Mouse (Mus musculus) intestine, embryonic 14.5 days (tissue): ENCODE data around the gene Ica1l. TPM values are rescaled to one million over a fixed set of nuclear protein-coding genes. Genes with fewer than 3 reads are reported as not detected.
"Not testable (repeated sequence)": the region's sequence is repeated elsewhere in the genome, so short reads cannot be mapped to it uniquely, and the experiment has no call there.

Experiments
- ATAC-seq: fragments of 200-750 bp; cut with Nextera tagmentation; replicated peaks from 2 replicates; pipeline ENCODE4 v1.8.0; 2017; ENCODE audit warnings: low read depth, moderate number of reproducible peaks, moderate TSS enrichment, moderate library complexity; ENCODE audit not compliant: low FRiP score, low TSS enrichment
- DNase-seq: peaks from one replicate; pipeline ENCODE4 v3.0.0-alpha.2; 2018; ENCODE audit warnings: low spot score
- H3K27ac ChIP-seq: fragments of 300-500 bp; sonication (generic); 2 replicates; pipeline ENCODE4 v1.5.1; 2014; ENCODE audit warnings: low read depth, mild to moderate bottlenecking, control low read depth
- H3K27me3 ChIP-seq: fragments of 300-500 bp; sonication (generic); replicated peaks from 2 replicates; pipeline ENCODE4 v1.6.1; 2014; ENCODE audit warnings: low read length, control low read depth; ENCODE audit not compliant: control insufficient read depth, insufficient read depth
- H3K36me3 ChIP-seq: fragments of 300-500 bp; sonication (generic); 2 replicates; pipeline ENCODE4 v1.6.1; 2014; ENCODE audit warnings: low read length, control low read depth; ENCODE audit not compliant: control insufficient read depth, insufficient read depth
- H3K4me1 ChIP-seq: fragments of 300-500 bp; sonication (generic); replicated peaks from 2 replicates; pipeline ENCODE4 v1.6.1; 2014; ENCODE audit warnings: low read length, control low read depth, mixed read lengths; ENCODE audit not compliant: control insufficient read depth, insufficient read depth
- H3K4me2 ChIP-seq: fragments of 300-500 bp; sonication (generic); 2 replicates; pipeline ENCODE4 v1.6.1; 2014; ENCODE audit warnings: low read length
- H3K4me3 ChIP-seq: fragments of 300-500 bp; sonication (generic); 2 replicates; pipeline ENCODE4 v1.5.1; 2014; ENCODE audit warnings: low read depth, low read length, control low read depth, mixed read lengths
- H3K9ac ChIP-seq: fragments of 300-500 bp; sonication (generic); 2 replicates; pipeline ENCODE4 v1.6.1; 2014; ENCODE audit warnings: mild to moderate bottlenecking, low read length
- H3K9me3 ChIP-seq: fragments of 300-500 bp; sonication (generic); 2 replicates; pipeline ENCODE4 v1.6.1; 2016; ENCODE audit warnings: low read length, control low read depth; ENCODE audit not compliant: control insufficient read depth
- WGBS: fragments of 180-500 bp; shearing (Covaris S2); extraction: QIAGEN DNeasy Blood & Tissue Kit; methylation state at CpG from one replicate; pipeline ENCODE4 v1.1.7; 2014; 5-methylcytosine and 5-hydroxymethylcytosine counted together
- polyA plus RNA-seq: library from polyadenylated mRNA; unstranded; fragments of >200 nt; fragmentation: Nextera tagmentation; extraction: Ambion mirVana; gene quantifications from 2 replicates; pipeline ENCODE4 v1.2.1, GENCODE M21; 2014

Gene Ica1l
- 0.80 and 1.9 TPM in 2 replicates for polyA plus RNA-seq

DNA sequence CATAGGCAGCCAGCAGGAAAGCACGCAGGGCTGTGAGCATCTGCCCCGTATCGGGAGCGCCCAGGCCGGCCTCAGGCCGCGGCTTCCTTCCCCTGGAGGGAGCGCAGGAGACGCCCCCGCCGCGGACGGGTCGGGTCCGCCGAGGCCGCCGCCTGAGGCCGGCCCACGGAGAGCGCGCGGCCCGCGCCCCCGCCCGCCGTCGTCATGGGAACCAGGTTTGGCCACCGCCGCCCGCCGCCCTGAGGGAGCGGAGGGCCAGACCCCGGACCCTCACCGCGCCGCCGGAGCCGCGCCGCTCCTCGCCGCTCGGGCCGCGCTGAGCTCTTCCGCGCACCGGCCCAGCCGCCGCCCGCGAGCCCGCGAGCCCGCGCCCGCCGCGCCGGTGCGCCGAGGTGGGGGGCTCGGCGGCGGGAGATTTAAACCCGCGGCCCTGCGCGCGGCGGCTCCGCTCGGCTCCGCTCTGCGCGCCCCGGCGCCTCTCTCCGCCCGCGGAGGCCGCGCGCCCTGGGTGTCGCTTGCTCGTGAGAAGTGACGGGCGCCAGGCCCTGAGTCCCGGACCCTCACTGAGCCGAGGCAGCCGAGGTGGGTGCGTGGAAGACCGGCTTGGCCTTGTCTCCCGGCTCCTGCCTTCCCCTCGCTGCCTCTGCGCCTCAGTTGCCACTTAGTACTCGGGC lies at the start of gene Ica1l:
Gene Ica1l (minus strand): TSS at position 389 of the 674 bp plus-strand sequence.
- H3K9me3 ChIP-seq: no peaks in the 10 kb centered on the region
- H3K9ac ChIP-seq: peak within 1 kb of the TSS; percentile 50
- H3K4me3 ChIP-seq: peak within 1 kb of the TSS; percentile 62
- H3K4me1 ChIP-seq: no peaks in the 10 kb centered on the region; the same call in 1 of the 2 replicates
- ATAC-seq: peak; percentile 83
- no peaks in the 10 kb centered on the region for H3K36me3 ChIP-seq
- peaks cover 23% of the 10 kb centered on the region for H3K27me3 ChIP-seq
- WGBS: under 1% methylated on average over 91 of the region's 99 CpGs
- no peak within 1 kb of the TSS for H3K27ac ChIP-seq
- peak within 1 kb of the TSS; percentile 82 for H3K4me2 ChIP-seq
- DNase-seq: peak; percentile 76

DNA sequence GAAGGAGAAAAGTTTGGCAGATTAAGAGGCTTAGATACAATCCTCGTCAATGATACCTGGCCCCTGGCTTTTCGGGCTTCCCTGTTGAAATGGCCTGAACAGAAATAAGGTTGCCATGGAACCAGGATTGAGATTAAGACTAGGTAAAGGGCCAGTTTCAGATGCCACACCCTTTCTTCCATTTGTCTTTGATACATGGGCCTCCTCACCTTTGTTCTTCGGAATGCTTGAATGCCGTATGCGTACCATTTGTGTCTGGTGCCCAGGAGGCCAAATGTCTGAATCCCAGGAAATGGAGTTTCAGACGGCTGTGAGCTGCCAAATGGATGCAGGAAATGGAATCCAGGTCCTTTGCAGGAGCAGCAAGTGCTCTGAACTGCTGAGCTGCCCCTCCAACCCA lies 33.4 kb upstream of the Ica1l start:
- Histone ChIP-seq H3K4me1 (no peaks in the 10 kb centered on the region), H3K9ac (no peak overlapping the region), H3K27ac (no peak overlapping the region), H3K4me2 (no peak overlapping the region), H3K36me3 (peaks cover 48% of the 10 kb centered on the region), H3K9me3 (no peaks in the 10 kb centered on the region), H3K4me3 (no peak overlapping the region), H3K27me3 (no peaks in the 10 kb centered on the region)
- DNase-seq (no peak), ATAC-seq (no peak)
- WGBS: 75% methylated on average over 6 of the region's 6 CpGs

DNA sequence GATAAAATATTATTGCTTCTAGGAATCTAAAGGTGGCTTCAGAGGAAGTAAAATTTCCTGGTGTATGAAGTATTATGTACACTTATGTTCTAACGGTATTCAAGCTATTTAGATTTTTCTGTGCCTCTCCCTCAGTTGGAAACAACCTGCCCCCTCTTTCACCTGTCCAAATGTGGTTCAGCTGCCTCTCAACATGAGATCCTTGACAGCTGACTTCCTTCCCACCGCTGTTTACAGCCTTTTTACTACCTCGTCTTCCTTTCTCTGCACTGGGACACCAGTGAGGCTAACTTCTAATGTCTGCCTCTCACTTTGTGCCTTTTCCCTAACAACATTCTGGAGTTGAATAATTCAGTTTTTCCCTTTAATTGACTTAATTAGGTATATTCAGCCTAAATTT lies 32.6 kb upstream of the Ica1l start:
- Histone ChIP-seq H3K9ac (no peak overlapping the region), H3K27ac (no peak overlapping the region), H3K9me3 (no peaks in the 10 kb centered on the region), H3K27me3 (no peaks in the 10 kb centered on the region), H3K4me2 (no peak overlapping the region), H3K4me1 (no peaks in the 10 kb centered on the region), H3K4me3 (no peak overlapping the region), H3K36me3 (peaks cover 41% of the 10 kb centered on the region)
- ATAC-seq (no peak), DNase-seq (no peak)
- WGBS: 81% methylated on average over 3 of the region's 3 CpGs

DNA sequence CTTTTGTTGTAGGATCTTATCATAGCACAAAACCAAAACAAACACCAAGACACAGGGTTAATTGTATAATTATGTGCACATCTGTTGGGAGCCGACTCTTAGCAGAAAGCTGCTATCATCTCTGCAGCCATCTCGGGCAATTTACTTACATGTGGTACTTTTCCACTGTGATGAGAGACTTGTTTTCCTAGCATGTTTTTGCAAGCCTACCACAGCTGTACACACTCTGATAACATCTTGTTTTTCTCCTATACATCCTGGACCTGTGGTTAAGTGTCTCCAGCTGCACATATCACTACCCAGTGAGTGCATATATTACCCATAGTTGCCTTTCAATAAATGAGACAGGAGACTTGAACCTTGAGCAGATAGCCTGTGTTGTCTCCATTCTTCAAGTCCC lies 32.0 kb upstream of the Ica1l start:
- 64% methylated on average over 2 of the region's 2 CpGs for WGBS

DNA sequence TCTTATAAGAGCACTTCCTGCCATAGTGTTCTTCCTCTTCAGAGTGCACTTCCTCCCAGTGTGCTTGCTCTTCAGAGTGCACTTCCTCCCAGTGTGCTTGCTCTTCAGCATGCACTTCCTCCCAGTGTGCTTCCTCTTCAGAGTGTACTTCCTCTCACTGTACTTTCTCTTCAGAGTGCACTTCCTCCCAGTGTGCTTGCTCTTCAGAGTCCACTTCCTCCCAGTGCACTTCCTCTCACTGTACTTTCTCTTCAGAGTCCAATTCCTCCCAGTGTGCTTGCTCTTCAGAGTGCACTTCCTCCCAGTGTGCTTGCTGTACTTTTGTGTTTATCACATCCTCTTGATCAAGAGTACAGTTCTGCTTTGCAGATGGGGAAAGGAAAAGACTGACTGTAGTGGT lies 27.7 kb upstream of the Ica1l start:
- H3K27me3 ChIP-seq, H3K27ac ChIP-seq: not testable (repeated sequence)

More for the DNA sequence above, 32.0 kb upstream of the Ica1l start:
- peaks cover 34% of the 10 kb centered on the region for H3K36me3 ChIP-seq
- no peak overlapping the region for H3K4me3 ChIP-seq
- DNase-seq (no peak), ATAC-seq (no peak)
- H3K9me3 ChIP-seq: no peaks in the 10 kb centered on the region
- no peak overlapping the region for H3K4me2 ChIP-seq
- no peak overlapping the region for H3K27ac ChIP-seq
- H3K4me1 ChIP-seq: no peaks in the 10 kb centered on the region
- H3K27me3 ChIP-seq: no peaks in the 10 kb centered on the region
- H3K9ac ChIP-seq: no peak overlapping the region

DNA sequence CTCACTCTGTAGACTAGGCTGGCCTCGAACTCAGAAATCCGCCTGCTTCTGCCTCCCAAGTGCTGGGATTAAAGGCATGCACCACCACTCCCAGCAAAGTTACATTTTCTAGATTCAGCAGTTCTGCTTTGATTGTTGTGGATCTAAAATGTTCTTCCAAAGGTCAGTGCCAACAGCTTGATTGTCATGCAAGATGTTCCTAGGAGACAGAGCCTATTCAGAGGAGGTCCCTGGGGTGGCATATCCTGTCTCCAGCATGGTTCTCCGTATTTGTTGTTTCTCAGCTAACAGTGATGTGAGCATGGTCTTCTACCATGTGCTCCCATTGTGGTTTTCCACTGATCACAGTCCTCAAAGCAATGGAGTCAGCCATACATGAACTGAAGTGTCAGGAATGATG lies 13.3 kb upstream of the Ica1l start:
- Histone ChIP-seq H3K36me3 (no peaks in the 10 kb centered on the region), H3K9ac (no peak overlapping the region), H3K4me2 (no peak overlapping the region), H3K9me3 (no peaks in the 10 kb centered on the region), H3K4me3 (no peak overlapping the region), H3K27ac (no peak overlapping the region), H3K4me1 (no peaks in the 10 kb centered on the region), H3K27me3 (no peaks in the 10 kb centered on the region)
- DNase-seq: no peak
- 78% methylated on average over 3 of the region's 3 CpGs for WGBS
- ATAC-seq: no peak

More for the DNA sequence above, 27.7 kb upstream of the Ica1l start:
- not testable (repeated sequence) for DNase-seq, H3K36me3 ChIP-seq, H3K4me3 ChIP-seq, H3K4me1 ChIP-seq, H3K9ac ChIP-seq, H3K4me2 ChIP-seq, ATAC-seq, H3K9me3 ChIP-seq

DNA sequence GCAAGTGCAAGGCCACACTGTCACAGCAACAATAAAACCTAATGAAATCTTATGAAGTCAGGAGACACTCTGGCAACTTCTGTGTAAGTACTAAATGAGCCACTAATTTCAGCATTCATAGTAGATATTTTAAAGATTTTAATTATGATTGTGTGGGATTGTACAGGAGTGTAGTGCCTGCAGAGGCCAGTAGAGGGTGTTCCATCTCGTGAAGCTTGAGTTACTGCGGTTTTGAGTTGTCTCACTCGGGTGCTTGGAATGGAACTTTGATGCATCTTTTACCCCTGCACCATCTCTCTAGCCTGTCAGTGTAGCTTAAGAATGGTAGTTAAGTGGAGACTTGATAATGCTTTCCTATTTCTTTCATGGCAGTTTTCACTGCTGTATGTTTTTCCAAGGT lies 11.7 kb upstream of the Ica1l start:
- no peak overlapping the region for H3K9ac ChIP-seq
- WGBS: 33% methylated on average over 3 of the region's 3 CpGs
- H3K9me3 ChIP-seq: no peaks in the 10 kb centered on the region
- no peaks in the 10 kb centered on the region for H3K4me1 ChIP-seq
- H3K27ac ChIP-seq: no peak overlapping the region
- ATAC-seq (no peak), DNase-seq (no peak)
- H3K4me3 ChIP-seq: no peak overlapping the region
- H3K4me2 ChIP-seq: no peak overlapping the region
- no peaks in the 10 kb centered on the region for H3K27me3 ChIP-seq
- no peaks in the 10 kb centered on the region for H3K36me3 ChIP-seq

DNA sequence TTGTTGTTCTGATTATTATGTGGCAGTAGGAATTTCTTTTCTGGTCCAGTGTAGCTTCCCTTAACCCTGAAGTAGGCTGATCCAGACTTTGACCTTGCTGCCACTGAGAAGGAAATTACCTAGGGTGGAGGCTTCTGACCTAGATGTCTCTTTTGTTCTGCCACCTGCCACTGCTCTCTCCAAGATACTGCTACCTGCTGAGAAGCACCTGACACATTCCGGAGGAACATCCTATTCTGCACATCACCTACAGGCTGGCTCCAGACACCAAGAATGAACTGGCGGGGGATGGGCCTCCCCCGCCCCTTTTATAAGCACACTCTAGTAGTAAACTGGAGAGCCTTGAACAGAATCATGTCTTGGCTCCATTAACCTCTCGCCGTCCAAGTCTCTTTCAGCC lies 4.5 kb upstream of the Ica1l start:
- not testable (repeated sequence) for H3K4me2 ChIP-seq, H3K27ac ChIP-seq, H3K9me3 ChIP-seq, H3K4me3 ChIP-seq, DNase-seq, H3K4me1 ChIP-seq, H3K36me3 ChIP-seq, H3K9ac ChIP-seq, ATAC-seq
- 96% methylated on average over 5 of the region's 5 CpGs for WGBS
- H3K27me3 ChIP-seq: peaks cover 19% of the 10 kb centered on the region

DNA sequence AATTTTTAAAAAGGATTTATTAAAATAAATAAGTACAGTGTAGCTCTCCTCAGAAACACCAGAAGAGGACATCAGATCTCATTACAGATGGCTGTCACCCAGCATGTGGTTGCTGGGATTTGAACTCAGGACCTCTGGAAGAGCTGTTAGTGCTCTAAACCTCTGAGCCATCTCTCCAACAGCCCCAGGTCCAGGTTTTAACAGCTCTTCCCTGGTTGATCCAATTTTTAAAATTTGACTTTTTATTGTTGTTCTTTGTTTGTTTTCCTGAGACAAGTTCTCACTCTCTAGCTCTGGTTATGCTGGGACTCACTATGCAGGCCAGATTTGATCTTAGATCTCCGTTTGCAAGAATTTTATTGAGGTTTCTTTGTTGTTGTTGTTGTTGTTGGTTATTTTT lies 1.6 kb upstream of the Ica1l start:
- Histone ChIP-seq H3K4me2 (no peak overlapping the region), H3K36me3 (no peaks in the 10 kb centered on the region), H3K27ac (no peak overlapping the region), H3K4me3 (no peak overlapping the region), H3K9me3 (no peaks in the 10 kb centered on the region), H3K4me1 (no peaks in the 10 kb centered on the region; the same call in 1 of the 2 replicates), H3K27me3 (peaks cover 23% of the 10 kb centered on the region), H3K9ac (no peak overlapping the region)
- no peak for ATAC-seq
- WGBS: 86% methylated on average over 1 of the region's 1 CpGs
- no peak for DNase-seq
